Mouse (Mus musculus): Measurements from ENCODE around the gene Sec1.
"Not testable (repeated sequence)": the region's sequence is repeated elsewhere in the genome, so short reads cannot be mapped to it uniquely, and the experiment has no call there.

Gene Sec1

DNA sequence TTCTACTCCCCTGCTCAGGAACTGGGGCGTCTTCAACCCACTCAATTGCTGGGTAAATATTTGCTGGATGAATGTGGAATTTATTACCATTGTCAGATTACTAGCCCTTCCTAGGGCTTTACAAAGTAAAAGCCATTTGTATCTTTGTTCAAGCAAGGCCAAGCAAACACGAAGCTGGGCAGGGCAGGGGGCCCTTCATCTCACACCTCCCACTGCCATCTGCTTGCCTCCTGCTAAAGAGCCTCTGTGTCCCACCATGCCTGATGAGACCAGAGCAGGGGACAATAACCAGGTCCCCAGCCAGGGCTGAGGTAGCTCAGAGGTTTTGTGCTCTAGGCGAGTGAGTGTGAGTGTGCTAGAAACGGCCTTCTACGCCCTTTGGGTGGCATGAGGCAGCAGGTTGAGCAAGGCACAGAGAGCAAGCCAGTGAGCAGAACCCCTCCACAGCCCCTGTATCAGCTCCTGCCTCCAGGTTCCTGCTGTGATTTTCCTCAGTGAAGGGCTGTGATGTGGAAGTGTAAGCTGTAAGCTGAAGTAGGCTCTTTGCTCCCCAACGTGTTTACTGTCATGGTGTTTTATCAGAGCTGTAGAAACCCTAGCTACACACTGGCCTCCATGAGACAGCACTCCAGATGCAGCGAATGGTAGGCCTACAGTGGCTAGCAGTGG is 16.4 kb downstream of the Sec1 start:
- DNase-seq, result no peak

DNA sequence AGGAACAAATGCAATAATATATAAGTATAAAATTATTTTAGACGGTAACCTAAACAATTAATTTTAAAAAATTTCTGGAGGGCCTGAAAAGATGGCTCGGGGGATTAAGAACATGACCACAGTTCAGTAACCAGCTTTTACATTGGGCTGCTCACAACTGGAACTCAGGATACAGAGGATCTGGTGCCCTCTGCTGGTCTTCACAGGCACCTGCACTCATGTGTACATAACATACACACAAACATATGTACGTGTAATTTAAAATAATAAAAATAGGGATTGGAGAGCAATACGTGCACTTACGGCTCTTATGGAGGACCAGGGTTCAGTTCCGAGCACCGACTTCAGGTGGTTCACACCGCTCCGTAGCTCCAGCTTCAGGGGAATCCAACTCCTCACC is 25.3 kb downstream of the Sec1 start:
- DNase-seq, result no peak

GRCm38 (mm10) chr7:45667761-45668160 is 26.4 kb downstream of the Sec1 start:
- no peak for DNase-seq

DNA sequence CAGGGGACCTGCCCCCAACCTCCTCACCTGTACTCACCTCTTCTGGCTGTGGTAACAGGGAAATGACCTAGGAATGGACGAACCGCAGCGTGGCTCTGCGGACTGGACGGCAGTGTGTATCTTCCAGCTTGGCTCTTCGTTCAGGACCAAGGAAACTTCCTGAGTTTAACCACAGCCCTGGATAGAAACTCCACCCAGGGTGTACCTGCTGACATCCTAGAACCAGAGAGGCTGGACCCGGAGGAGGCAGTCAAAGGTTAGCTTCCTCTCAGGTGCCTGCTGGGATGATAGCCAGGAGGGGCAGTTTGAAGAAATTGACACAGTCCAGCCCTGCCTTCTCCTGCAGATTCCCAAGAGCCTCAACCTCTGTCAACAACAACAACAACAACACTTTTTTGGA is 28.0 kb downstream of the Sec1 start, which contains the start of gene Fut2:
TSS of gene Fut2 (minus strand) at position 234 of the 400 bp plus-strand sequence.
- no peak for DNase-seq

DNA sequence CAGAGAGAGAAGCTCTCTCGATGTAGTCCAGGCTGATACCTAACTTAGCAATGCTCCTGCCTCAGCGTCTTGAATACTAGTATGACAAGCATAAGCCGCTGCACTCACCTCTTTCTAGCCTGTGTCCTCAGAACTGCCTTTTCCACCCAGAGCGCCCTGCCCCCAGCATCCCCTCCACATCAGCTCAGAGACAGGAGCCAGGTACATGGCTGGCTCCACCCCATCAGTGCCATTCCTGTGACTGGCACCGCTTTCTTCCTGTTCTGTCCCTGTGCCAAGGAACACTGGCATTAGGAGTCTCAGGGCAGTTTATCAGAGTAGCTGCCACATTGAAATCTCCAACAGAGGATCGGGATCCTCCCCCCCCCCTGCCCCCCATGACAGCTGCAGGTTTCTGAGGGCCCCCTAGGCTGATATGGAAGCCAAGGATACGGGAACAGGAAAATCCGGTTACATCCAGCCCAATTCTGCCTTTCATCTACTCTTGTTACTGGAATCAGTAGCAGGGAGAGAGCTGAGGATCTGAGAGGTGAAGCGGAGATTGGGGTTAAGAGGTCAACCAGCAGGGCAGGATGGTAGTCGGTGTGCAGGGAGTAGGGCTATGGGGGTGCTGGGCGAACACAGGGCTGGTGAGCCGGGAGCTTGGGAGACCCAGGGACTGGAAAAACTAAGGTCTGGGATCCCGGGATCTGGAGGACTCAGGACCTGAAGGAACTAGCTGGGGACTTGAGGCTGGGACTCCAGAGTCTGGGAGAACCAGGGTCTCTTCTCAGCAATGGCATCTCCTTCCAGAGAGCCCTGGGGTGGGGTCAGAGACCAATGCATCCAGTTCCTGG is 28.7 kb downstream of the Sec1 start:
- no peak for DNase-seq

- DNase-seq, result not testable (repeated sequence)
These were observed 32.5 kb downstream of the Sec1 start for GRCm38 (mm10) chr7:45661702-45662101.

- DNase-seq, result no peak
These were observed 33.3 kb downstream of the Sec1 start for GRCm38 (mm10) chr7:45660746-45661478.

GRCm38 (mm10) chr7:45654424-45655047 is 39.7 kb downstream of the Sec1 start:
- no peak for DNase-seq

GRCm38 (mm10) chr7:45650484-45650883 is 43.7 kb downstream of the Sec1 start:
- DNase-seq, result not testable (repeated sequence)

GRCm38 (mm10) chr7:45649351-45649750 is 44.9 kb downstream of the Sec1 start:
- no peak for DNase-seq

DNA sequence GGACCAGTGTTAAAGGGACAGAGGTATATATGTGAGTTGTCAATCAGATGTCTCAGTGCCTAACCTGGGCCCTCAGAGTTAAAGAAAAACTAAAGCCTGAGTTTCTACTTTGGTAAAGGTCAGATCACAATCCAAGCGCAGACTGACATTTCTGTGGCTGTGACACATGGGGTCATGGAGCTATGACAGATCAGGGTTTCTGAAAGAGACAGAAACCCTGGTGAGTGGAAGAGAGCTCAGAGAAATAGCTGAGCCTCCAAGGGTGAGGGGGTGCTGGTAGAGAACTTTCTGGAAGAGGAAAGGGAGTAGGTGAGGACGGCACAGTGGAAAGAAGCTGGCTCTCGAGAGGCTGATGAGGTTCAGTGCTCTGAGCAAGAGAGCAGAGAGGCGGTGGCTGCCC is 47.5 kb downstream of the Sec1 start:
- DNase-seq, result no peak

- no peak for DNase-seq
These were observed 48.6 kb downstream of the Sec1 start for GRCm38 (mm10) chr7:45645591-45645971.

- no peak for DNase-seq
These were observed 49.2 kb downstream of the Sec1 start for GRCm38 (mm10) chr7:45644872-45645590.

- DNase-seq, result no peak
These were observed 50.0 kb downstream of the Sec1 start for GRCm38 (mm10) chr7:45644183-45644582.

DNA sequence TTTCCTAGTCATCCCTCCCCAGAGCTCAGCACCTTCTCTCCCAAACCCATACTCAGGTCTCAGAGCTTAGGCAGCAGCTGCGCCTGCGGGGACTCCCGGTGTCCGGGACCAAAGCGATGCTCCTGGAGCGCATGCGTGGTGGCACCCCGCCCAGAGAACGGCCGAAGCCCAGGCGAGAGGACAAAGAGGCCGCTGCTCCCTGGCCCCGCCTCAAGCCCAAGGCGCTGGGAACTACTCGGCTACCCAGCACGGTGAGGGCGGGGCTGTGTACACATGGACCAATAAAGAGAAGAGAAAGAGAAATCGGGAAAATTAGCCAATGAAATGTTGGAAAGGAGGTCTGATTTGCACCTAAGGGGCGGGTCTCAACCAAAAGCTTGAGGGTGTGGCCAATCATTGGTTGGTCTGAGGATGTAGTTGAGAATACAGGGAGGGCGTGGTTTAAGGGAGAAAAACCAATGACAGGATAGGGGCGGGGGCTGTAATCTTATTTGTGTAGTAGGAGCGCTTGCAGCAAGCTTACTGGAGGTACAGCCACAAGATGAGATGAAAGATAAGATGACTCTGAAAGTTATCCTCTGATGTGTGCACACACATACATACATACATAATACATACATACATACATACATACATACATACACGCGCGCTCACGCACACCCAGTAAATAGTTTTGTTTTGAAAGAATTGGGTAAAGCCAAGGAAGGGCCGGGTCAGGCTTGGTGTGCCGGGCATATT is 50.6 kb downstream of the Sec1 start:
- peak; percentile 68 to 69 for DNase-seq

DNA sequence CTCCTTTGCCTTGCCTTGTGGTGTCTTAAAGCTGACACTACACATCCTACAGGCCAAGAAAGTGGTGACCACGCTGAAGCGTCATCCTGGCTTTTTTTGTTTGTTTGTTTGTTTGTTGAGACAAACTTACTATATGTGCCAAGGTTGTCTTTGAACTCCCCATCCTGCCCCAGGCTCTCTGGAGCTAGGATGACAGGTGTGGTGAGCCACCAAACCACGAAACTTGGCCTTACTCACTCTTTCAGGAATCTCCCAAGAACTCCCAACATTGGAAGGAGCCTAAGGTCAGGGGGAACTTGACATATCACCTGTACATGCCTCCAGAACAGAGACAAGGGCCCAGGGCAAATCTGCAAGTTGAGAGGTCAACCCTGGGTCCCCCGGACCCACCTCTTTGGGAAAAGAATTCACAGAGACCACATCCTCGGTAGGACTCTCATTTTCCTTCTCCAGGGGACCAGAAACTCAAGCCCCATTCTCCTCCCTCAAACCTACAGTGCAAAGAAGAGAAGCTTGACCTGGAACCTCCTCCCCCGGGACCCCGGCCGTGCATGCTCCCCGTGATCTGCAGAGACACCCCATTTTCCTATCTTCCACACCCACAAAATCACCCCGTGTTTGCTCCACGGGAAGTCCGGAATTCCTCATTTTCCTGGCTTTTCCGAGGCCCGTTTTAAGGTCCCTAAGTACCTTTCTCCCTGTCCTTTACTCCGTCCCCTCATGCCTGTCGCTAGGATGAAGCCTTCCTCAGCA is 51.5 kb downstream of the Sec1 start:
- no peak for DNase-seq

GRCm38 (mm10) chr7:45642083-45642482 is 52.1 kb downstream of the Sec1 start:
- DNase-seq, result no peak

GRCm38 (mm10) chr7:45641391-45642040 is 52.7 kb downstream of the Sec1 start:
- no peak for DNase-seq

DNA sequence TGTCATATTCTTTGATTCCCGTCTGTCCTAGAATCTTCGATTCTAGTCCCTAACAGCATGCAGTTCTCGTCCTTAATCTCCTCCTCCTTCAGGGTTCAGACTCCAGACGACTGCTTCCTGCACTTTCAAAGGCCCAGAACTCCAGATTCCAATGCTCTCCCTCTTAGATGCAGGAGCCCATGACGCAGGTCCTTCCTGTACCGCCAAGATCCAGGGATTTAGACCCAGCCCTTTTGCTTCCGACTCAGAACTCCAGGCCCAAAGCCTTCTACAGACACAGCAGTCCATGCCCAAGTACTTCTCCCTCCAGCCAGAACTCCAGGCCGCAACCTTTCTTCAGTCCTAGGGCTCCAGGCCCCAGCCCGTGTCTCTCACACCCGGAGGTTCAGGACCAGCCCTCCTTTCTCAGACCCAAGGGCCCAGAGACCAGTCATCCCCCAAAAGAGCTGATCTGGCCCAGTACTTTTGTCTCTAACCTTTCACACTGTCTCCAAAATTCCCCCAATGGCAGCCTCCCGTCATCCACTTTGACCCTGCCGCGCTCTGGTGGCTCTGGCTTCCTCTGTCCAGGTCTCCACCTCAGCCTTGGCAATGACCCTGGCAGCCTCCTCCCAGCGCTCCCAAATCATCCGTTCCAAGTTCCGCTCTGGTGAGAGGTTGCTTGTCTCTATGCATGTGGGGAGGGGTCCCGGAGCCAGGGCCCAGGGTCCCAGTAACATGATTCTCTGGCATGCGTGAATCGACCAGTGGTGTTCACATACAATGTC is 53.8 kb downstream of the Sec1 start:
- DNase-seq, result no peak

Measured in B cell, adult 2 months (primary cell).